Mouse (Mus musculus) neural tube, embryonic 11.5 days (tissue): ENCODE measurements at regions not wholly inside any gene's neighbourhood (a gene's known extent, or its start where the extent isn't known, plus 50 kb on each side); places are given as distances from the start of the nearest gene placed in this dataset.

ENCODE experiments used
- ATAC-seq: fragments of 200-750 bp; cut with Nextera tagmentation; 2 replicates; pipeline ENCODE4 v1.8.0; 2017; ENCODE audit warnings: moderate number of reproducible peaks, mild to moderate bottlenecking, moderate TSS enrichment, moderate library complexity; ENCODE audit not compliant: insufficient read depth, low FRiP score, low TSS enrichment
- DNase-seq: peaks from one replicate; pipeline ENCODE4 v3.0.0-alpha.2; 2015; ENCODE audit warnings: low spot score
- H3K27ac ChIP-seq: fragments of 300-500 bp; sonication (generic); 2 replicates; pipeline ENCODE4 v1.5.1; 2014; ENCODE audit warnings: low read depth, mild to moderate bottlenecking, low read length
- H3K27me3 ChIP-seq: fragments of 300-500 bp; sonication (generic); 2 replicates; pipeline ENCODE4 v1.6.1; 2014; ENCODE audit warnings: mild to moderate bottlenecking, low read length, mixed read lengths; ENCODE audit not compliant: control insufficient read depth, insufficient read depth
- H3K36me3 ChIP-seq: fragments of 300-500 bp; sonication (generic); 2 replicates; pipeline ENCODE4 v1.6.1; 2014; ENCODE audit warnings: mild to moderate bottlenecking, low read length, moderate library complexity, mixed read lengths; ENCODE audit not compliant: control insufficient read depth, insufficient read depth
- H3K4me1 ChIP-seq: fragments of 300-500 bp; sonication (generic); 2 replicates; pipeline ENCODE4 v1.6.1; 2014; ENCODE audit warnings: low read length, mixed read lengths; ENCODE audit not compliant: control insufficient read depth, insufficient read depth
- H3K4me2 ChIP-seq: fragments of 300-500 bp; sonication (generic); 2 replicates; pipeline ENCODE4 v1.6.1; 2014; ENCODE audit warnings: low read depth, mild to moderate bottlenecking, moderate library complexity
- H3K4me3 ChIP-seq: fragments of 300-500 bp; sonication (generic); 2 replicates; pipeline ENCODE4 v1.5.1; 2014; ENCODE audit warnings: low read depth, low read length
- H3K9ac ChIP-seq: fragments of 300-500 bp; sonication (generic); 2 replicates; pipeline ENCODE4 v1.6.1; 2014; ENCODE audit warnings: mild to moderate bottlenecking, low read length
- H3K9me3 ChIP-seq: fragments of 300-500 bp; sonication (generic); 2 replicates; pipeline ENCODE4 v1.6.1; 2016; ENCODE audit warnings: low read length; ENCODE audit not compliant: control insufficient read depth
- WGBS: fragments of 180-500 bp; shearing (Covaris S2); extraction: QIAGEN DNeasy Blood & Tissue Kit; methylation state at CpG from one replicate; pipeline ENCODE4 v1.1.7; 2014; 5-methylcytosine and 5-hydroxymethylcytosine counted together

GRCm38 (mm10) chr17:93665889-93666288 lies 467.1 kb downstream of the Adcyap1 start:
- Histone ChIP-seq H3K36me3 (no peaks in the 10 kb centered on the region), H3K27ac (no peak overlapping the region), H3K27me3 (peaks cover 5% of the 10 kb centered on the region), H3K9me3 (no peaks in the 10 kb centered on the region), H3K4me2 (no peak overlapping the region), H3K4me1 (no peaks in the 10 kb centered on the region), H3K9ac (no peak overlapping the region), H3K4me3 (no peak overlapping the region)
- ATAC-seq: no peak
- 84% methylated on average over 1 of the region's 1 CpGs for WGBS
- no peak for DNase-seq

- Histone ChIP-seq H3K27ac (no peak overlapping the region), H3K9me3 (no peaks in the 10 kb centered on the region), H3K4me2 (no peak overlapping the region), H3K27me3 (peaks cover 17% of the 10 kb centered on the region), H3K4me3 (no peak overlapping the region), H3K9ac (no peak overlapping the region), H3K36me3 (no peaks in the 10 kb centered on the region), H3K4me1 (no peaks in the 10 kb centered on the region)
- DNase-seq (no peak), ATAC-seq (peak; percentile 87)
- WGBS: 22% methylated on average over 5 of the region's 5 CpGs
These were observed 477.6 kb downstream of the Adcyap1 start for GRCm38 (mm10) chr17:93676366-93676962.

- H3K27ac ChIP-seq: no peak overlapping the region
- H3K27me3 ChIP-seq: no peaks in the 10 kb centered on the region
- no peaks in the 10 kb centered on the region for H3K9me3 ChIP-seq
- H3K4me1 ChIP-seq: no peaks in the 10 kb centered on the region
- no peak overlapping the region for H3K4me2 ChIP-seq
- H3K9ac ChIP-seq: no peak overlapping the region
- no peak overlapping the region for H3K4me3 ChIP-seq
- ATAC-seq (no peak), DNase-seq (no peak)
- no peaks in the 10 kb centered on the region for H3K36me3 ChIP-seq
These were observed 501.9 kb downstream of the Adcyap1 start for GRCm38 (mm10) chr17:93700685-93701084.

GRCm38 (mm10) chr17:93717623-93718022 lies 518.8 kb downstream of the Adcyap1 start:
- ATAC-seq: no peak
- Histone ChIP-seq H3K9ac (no peak overlapping the region), H3K9me3 (no peaks in the 10 kb centered on the region), H3K27me3 (no peaks in the 10 kb centered on the region), H3K27ac (no peak overlapping the region), H3K36me3 (no peaks in the 10 kb centered on the region), H3K4me1 (no peaks in the 10 kb centered on the region), H3K4me3 (no peak overlapping the region), H3K4me2 (no peak overlapping the region)
- WGBS: 88% methylated on average over 2 of the region's 2 CpGs
- DNase-seq: no peak

- H3K27ac ChIP-seq: no peak overlapping the region
- H3K9me3 ChIP-seq: no peaks in the 10 kb centered on the region
- no peak overlapping the region for H3K4me2 ChIP-seq
- H3K27me3 ChIP-seq: no peaks in the 10 kb centered on the region
- H3K4me3 ChIP-seq: no peak overlapping the region
- H3K9ac ChIP-seq: no peak overlapping the region
- ATAC-seq (no peak), DNase-seq (no peak)
- no peaks in the 10 kb centered on the region for H3K36me3 ChIP-seq
- no peaks in the 10 kb centered on the region for H3K4me1 ChIP-seq
These were observed 542.5 kb downstream of the Adcyap1 start for GRCm38 (mm10) chr17:93741341-93741740.

- no peaks in the 10 kb centered on the region for H3K4me1 ChIP-seq
- ATAC-seq (peak; percentile 69; the same call in 1 of the 2 replicates), DNase-seq (peak; percentile 12)
- no peaks in the 10 kb centered on the region for H3K27me3 ChIP-seq
- H3K27ac ChIP-seq: no peak overlapping the region
- H3K9me3 ChIP-seq: no peaks in the 10 kb centered on the region
- 9% methylated on average over 1 of the region's 1 CpGs for WGBS
- H3K4me2 ChIP-seq: no peak overlapping the region
- no peak overlapping the region for H3K4me3 ChIP-seq
- no peak overlapping the region for H3K9ac ChIP-seq
- H3K36me3 ChIP-seq: no peaks in the 10 kb centered on the region
These were observed 563.5 kb downstream of the Adcyap1 start for GRCm38 (mm10) chr17:93762349-93762748.
